Mouse (Mus musculus) intestine, embryonic 15.5 days (tissue): Measurements from ENCODE around the gene Hectd2. TPM values are rescaled to one million over a fixed set of nuclear protein-coding genes. Genes with fewer than 3 reads are reported as not detected.

Experiments
- ATAC-seq: fragments of 200-750 bp; cut with Nextera tagmentation; 2 replicates; pipeline ENCODE4 v1.8.0; 2017; ENCODE audit warnings: moderate TSS enrichment, moderate library complexity
- H3K27ac ChIP-seq: fragments of 300-500 bp; sonication (generic); 2 replicates; pipeline ENCODE4 v1.5.1; 2015; ENCODE audit warnings: mild to moderate bottlenecking, inconsistent platforms
- H3K27me3 ChIP-seq: fragments of 300-500 bp; sonication (generic); replicated peaks from 2 replicates; pipeline ENCODE4 v1.6.1; 2015; ENCODE audit warnings: inconsistent platforms
- H3K36me3 ChIP-seq: fragments of 300-500 bp; sonication (generic); 2 replicates; pipeline ENCODE4 v1.6.1; 2015; ENCODE audit warnings: inconsistent platforms
- H3K4me1 ChIP-seq: fragments of 300-500 bp; sonication (generic); replicated peaks from 2 replicates; pipeline ENCODE4 v1.6.1; 2015; ENCODE audit warnings: inconsistent platforms
- H3K4me2 ChIP-seq: fragments of 300-500 bp; sonication (generic); replicated peaks from 2 replicates; pipeline ENCODE4 v1.6.1; 2015; ENCODE audit warnings: mild to moderate bottlenecking, inconsistent platforms
- H3K4me3 ChIP-seq: fragments of 300-500 bp; sonication (generic); replicated peaks from 2 replicates; pipeline ENCODE4 v1.5.1; 2015; ENCODE audit warnings: inconsistent platforms
- H3K9ac ChIP-seq: fragments of 300-500 bp; sonication (generic); 2 replicates; pipeline ENCODE4 v1.6.1; 2015; ENCODE audit warnings: inconsistent platforms
- H3K9me3 ChIP-seq: fragments of 300-500 bp; sonication (generic); 2 replicates; pipeline ENCODE4 v1.6.1; 2016; ENCODE audit warnings: inconsistent platforms
- WGBS: fragments of 180-500 bp; shearing (Covaris S2); methylation state at CpG from one replicate; pipeline ENCODE4 v1.1.7; 2015; 5-methylcytosine and 5-hydroxymethylcytosine counted together
- polyA plus RNA-seq: library from polyadenylated mRNA; unstranded; fragments of >200 nt; fragmentation: Nextera tagmentation; extraction: Ambion mirVana; gene quantifications from 2 replicates; pipeline ENCODE4 v1.2.1, GENCODE M21; 2015

Gene Hectd2
- polyA plus RNA-seq, 1 experiment from 2014 or later: 2.2 TPM

DNA sequence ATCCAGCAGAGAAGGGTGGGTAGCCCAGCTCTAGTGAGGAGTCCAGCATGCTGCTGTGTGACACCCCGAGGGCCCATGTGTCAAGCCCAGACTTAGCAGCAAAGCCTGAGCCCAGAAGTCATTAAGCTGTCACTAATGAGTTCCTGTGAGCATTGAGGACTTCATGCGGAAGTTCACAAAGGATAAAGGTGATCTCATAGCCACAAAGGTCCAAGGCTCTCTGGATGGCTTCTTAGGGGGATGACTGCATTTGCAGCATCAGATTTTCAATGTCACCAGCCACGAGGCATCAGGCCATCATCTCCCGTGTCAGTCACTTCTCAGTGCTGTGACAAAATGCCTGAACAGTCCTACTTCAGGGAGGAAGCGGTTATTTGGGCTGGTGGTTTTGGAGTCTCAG is 75.9 kb downstream of the Hectd2 start:
- 89% methylated on average over 5 of the region's 5 CpGs for WGBS
- ATAC-seq: no peak
- Histone ChIP-seq H3K27ac (no peak overlapping the region), H3K4me1 (no peaks in the 10 kb centered on the region), H3K27me3 (no peaks in the 10 kb centered on the region), H3K36me3 (no peaks in the 10 kb centered on the region), H3K9ac (no peak overlapping the region), H3K9me3 (no peaks in the 10 kb centered on the region), H3K4me2 (no peak overlapping the region), H3K4me3 (no peak overlapping the region)

DNA sequence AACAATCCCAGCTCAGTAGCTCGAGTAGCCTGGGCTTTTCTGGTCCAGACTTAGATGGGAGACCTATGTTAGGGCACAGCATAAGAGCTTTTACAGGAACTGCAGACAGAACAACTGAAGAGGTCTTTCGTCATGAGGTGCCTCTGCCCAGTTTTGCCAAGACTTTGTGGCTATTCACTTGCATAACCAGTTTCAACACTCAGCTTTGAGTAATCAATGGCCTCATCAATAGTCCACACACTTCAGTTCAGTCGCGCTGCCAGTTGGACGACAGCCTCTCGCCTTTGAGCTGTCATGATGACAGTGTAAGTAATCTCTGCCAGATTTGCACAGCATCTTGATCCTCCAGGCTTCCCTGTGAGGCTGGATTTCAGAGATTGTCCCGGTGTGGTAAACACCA is 80.3 kb downstream of the Hectd2 start:
- Histone ChIP-seq H3K4me3 (no peak overlapping the region), H3K4me1 (no peaks in the 10 kb centered on the region), H3K9ac (no peak overlapping the region), H3K27me3 (no peaks in the 10 kb centered on the region), H3K36me3 (no peaks in the 10 kb centered on the region), H3K27ac (no peak overlapping the region), H3K4me2 (no peak overlapping the region), H3K9me3 (no peaks in the 10 kb centered on the region)
- WGBS: 86% methylated on average over 7 of the region's 7 CpGs
- ATAC-seq: no peak

DNA sequence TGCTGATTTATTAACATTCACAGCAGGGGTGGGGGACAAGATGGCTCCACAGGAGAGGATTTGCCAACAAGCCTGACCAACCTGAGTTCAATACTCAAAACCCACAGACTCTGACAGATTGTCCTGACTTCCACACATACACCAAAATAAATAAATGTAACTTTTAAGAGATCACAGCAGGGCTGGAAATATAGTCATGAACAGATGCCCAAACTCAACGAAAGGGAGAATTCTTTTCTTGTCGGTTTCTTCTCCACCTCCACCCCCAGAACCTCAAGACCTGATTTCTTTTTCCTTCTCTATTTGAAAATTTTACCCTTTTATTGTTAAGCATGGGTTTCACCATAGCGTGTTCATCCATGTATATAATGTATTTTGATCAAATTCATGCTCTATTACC is 82.8 kb downstream of the Hectd2 start:
- no peak overlapping the region for H3K27ac ChIP-seq
- no peaks in the 10 kb centered on the region for H3K9me3 ChIP-seq
- no peak overlapping the region for H3K9ac ChIP-seq
- no peaks in the 10 kb centered on the region for H3K36me3 ChIP-seq
- 86% methylated on average over 3 of the region's 3 CpGs for WGBS
- no peak overlapping the region for H3K4me3 ChIP-seq
- no peaks in the 10 kb centered on the region for H3K27me3 ChIP-seq
- no peak overlapping the region for H3K4me2 ChIP-seq
- no peaks in the 10 kb centered on the region for H3K4me1 ChIP-seq
- no peak for ATAC-seq

DNA sequence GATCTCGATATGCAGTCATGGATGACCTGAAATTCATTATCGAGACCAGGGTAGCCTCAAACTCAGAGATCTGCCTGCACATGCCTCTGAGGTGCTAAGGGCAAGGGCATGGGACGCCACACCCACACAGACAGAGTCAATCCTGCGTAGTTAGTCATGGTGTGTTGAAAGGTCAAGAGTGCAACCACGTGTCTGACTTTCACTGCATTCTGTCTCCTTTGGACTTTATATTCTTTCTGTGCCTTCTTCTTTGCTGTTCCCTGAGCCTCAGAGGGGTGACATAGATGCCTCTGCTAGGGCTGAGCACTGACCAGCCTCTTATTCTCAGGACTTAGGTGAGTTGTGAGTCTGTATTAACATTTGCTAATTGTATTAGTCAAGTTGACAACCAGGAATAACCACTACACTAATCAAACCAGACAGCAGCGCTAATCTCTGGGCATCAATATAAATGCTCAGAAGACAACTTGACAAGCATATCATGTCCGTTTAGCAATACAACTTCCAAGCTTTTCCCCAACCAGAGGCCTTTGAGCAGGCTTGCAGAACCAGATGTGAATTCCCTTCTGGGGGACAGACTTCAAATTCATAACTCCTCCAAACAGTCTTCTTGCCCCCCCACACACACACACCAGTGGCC is 83.6 kb downstream of the Hectd2 start:
- H3K4me3 ChIP-seq: no peak overlapping the region
- no peaks in the 10 kb centered on the region for H3K36me3 ChIP-seq
- H3K9me3 ChIP-seq: no peaks in the 10 kb centered on the region
- H3K27ac ChIP-seq: no peak overlapping the region
- no peaks in the 10 kb centered on the region for H3K4me1 ChIP-seq
- 75% methylated on average over 7 of the region's 7 CpGs for WGBS
- H3K4me2 ChIP-seq: no peak overlapping the region
- peak; percentile 41; the same call in 1 of the 2 replicates for ATAC-seq
- H3K27me3 ChIP-seq: no peaks in the 10 kb centered on the region
- H3K9ac ChIP-seq: no peak overlapping the region

DNA sequence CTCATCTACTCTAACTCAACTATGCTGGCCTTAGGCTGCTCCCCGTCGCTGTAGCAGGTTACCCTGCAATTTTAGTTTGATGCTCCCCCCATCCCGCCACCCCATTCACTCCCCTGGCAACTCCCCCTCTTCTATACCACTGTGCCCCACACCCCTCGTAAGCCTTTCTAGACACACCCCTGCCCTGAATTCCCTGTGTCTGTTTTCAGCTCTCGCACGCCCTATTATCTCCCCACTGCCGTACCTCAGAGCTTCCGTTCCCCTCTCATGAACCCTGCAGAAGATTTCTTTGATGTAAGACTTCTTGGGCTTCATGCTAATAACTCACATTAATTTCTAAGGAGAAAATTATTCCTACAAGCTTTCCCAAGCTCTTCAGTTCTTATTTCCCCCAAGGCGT is 84.6 kb downstream of the Hectd2 start:
- no peak overlapping the region for H3K9ac ChIP-seq
- H3K36me3 ChIP-seq: no peaks in the 10 kb centered on the region
- H3K4me2 ChIP-seq: no peak overlapping the region
- no peaks in the 10 kb centered on the region for H3K27me3 ChIP-seq
- no peak overlapping the region for H3K27ac ChIP-seq
- WGBS: 85% methylated on average over 9 of the region's 9 CpGs
- ATAC-seq: no peak
- H3K4me3 ChIP-seq: no peak overlapping the region
- H3K9me3 ChIP-seq: no peaks in the 10 kb centered on the region
- H3K4me1 ChIP-seq: no peaks in the 10 kb centered on the region

DNA sequence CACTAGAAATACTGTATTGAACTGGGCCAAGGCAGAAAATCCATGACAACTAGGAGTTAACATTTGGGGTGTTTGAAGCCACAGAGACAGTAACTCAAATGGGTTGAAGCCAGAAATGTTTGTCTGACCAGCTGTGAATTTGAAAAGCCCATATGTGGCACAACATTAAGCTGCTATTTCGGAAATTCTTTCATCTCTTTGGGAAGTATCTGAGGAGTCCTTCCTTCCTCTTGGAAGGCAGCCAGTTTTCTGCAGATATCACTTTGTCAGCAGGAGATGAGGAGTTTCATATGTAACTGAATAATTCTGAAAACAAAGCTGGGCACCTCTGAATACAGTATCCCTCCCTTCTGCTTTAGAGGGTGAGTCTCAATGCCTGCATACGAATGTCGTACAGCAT is 86.7 kb downstream of the Hectd2 start:
- Histone ChIP-seq H3K4me3 (no peak overlapping the region), H3K27me3 (no peaks in the 10 kb centered on the region), H3K4me1 (peaks cover 3% of the 10 kb centered on the region; the same call in 1 of the 2 replicates), H3K9me3 (no peaks in the 10 kb centered on the region), H3K4me2 (no peak overlapping the region), H3K9ac (no peak overlapping the region), H3K36me3 (no peaks in the 10 kb centered on the region), H3K27ac (no peak overlapping the region)
- 65% methylated on average over 3 of the region's 3 CpGs for WGBS
- no peak for ATAC-seq

DNA sequence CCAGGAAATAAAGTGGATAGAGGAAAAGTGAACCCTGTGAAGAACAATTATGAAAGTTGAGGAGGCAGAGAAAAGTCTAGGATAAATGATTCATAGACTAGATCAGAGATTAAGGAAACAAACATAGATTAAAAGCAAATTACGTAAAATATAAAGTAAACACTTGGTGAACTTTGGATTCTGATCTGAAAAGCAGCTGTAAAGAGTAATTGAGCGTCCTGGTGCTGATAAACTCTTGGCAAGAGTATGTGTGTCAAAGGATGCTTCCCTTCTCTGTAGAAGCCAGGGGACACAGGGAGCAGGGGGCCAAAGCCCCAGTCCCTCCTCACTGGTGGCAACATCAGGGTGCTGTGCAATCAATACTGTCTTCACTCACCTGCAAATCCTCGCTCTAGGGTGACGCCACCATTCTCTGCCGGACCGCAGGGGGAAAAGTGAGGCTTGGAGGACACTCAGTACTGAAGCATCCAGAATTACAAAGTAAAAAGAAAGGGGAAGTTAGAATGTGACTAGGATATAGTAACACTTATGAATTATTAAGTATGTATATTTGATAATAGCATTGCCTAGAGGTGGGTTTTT is 91.0 kb downstream of the Hectd2 start:
- Histone ChIP-seq H3K9ac (no peak overlapping the region), H3K4me2 (no peak overlapping the region), H3K27me3 (no peaks in the 10 kb centered on the region), H3K9me3 (no peaks in the 10 kb centered on the region), H3K4me1 (peaks cover 6% of the 10 kb centered on the region; the same call in 1 of the 2 replicates), H3K27ac (no peak overlapping the region), H3K36me3 (no peaks in the 10 kb centered on the region), H3K4me3 (no peak overlapping the region)
- ATAC-seq: no peak
- WGBS: 72% methylated on average over 6 of the region's 6 CpGs

DNA sequence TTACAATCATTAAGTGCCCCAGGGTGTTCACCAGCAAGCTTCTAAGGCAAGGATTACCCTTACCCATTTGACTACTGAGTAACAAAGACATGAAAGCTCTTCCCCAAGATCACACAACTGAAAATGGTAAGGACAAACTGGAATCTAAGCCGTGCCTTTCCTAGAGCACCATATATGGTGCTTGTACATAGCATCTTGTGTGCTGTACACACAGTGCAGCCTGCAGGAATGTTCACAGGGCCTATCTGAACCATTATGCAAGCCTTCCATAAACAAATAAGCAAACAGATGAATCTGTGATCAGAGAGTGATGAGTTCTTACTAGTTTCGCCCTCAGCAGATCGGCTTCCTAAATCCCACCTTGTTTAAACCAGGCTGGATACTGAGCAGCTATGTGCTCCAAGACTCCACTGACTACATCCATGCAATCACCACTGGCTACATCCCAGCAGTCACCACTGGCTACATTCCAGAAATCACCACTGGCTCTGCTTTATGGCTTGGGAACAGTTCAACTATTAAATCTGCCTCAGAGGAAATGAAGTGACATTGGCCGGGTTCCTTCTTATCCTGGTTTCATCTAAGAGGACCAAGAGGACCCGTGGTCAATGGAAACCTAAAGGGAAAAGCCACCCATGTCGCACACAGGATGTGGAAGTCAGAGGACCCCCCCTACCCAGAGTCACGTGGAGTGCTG is 91.8 kb downstream of the Hectd2 start:
- 67% methylated on average over 7 of the region's 7 CpGs for WGBS
- H3K4me3 ChIP-seq: no peak overlapping the region
- peak; percentile 69; the same call in 1 of the 2 replicates for ATAC-seq

DNA sequence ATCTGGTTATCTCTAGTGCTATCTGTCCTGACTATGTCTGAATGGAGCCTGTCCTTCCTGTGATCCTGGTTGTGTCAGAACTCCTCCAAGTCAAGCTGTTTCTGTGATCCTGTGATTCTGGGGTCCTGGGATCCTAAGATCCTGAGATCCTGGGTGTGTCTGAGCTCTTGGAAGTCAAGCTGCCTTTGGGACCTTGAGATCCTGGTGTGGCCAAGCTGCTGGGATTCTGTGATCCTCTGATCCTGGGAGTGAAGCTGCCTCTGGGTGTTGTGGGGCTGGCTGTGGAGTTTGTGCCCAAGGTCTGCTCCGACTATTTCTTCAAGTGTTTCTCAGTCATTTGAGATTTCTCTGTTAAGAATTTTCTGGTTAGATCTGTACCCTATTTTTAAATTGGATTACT is 98.2 kb downstream of the Hectd2 start:
- Histone ChIP-seq H3K4me1 (no peaks in the 10 kb centered on the region), H3K4me3 (no peak overlapping the region), H3K27me3 (no peaks in the 10 kb centered on the region), H3K9me3 (no peaks in the 10 kb centered on the region), H3K9ac (no peak overlapping the region), H3K27ac (no peak overlapping the region), H3K4me2 (no peak overlapping the region), H3K36me3 (no peaks in the 10 kb centered on the region)
- 97% methylated on average over 1 of the region's 1 CpGs for WGBS
- ATAC-seq: no peak

More for the DNA sequence above, 91.8 kb downstream of the Hectd2 start:
- Histone ChIP-seq H3K9ac (no peak overlapping the region), H3K27me3 (no peaks in the 10 kb centered on the region), H3K9me3 (no peaks in the 10 kb centered on the region), H3K4me2 (no peak overlapping the region), H3K36me3 (no peaks in the 10 kb centered on the region), H3K27ac (no peak overlapping the region), H3K4me1 (peaks cover 6% of the 10 kb centered on the region; the same call in 1 of the 2 replicates)

DNA sequence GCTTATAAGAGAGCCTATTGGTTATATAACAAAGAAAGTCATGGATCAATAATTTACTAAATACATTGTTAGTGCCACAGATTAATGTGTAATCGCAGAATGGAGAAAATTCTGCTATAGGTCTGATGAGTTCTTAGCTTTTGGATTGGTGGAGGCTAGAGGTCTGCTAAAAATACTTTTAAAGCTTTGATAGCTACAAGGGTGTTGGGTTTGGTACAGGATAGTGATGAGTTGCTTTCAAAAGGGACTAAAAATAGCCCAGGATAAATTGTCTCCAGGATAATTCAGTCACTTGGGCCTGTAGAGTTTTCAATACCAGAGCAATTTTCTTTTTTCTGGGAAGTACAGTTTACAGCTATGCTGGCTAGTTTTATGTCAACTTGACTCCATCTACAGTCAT is 108.3 kb downstream of the Hectd2 start:
- no peaks in the 10 kb centered on the region for H3K36me3 ChIP-seq
- no peak overlapping the region for H3K4me2 ChIP-seq
- H3K27ac ChIP-seq: no peak overlapping the region
- H3K4me3 ChIP-seq: no peak overlapping the region
- no peaks in the 10 kb centered on the region for H3K4me1 ChIP-seq
- no peak overlapping the region for H3K9ac ChIP-seq
- no peaks in the 10 kb centered on the region for H3K27me3 ChIP-seq
- H3K9me3 ChIP-seq: no peaks in the 10 kb centered on the region
- WGBS: 92% methylated on average over 1 of the region's 1 CpGs
- ATAC-seq: no peak

DNA sequence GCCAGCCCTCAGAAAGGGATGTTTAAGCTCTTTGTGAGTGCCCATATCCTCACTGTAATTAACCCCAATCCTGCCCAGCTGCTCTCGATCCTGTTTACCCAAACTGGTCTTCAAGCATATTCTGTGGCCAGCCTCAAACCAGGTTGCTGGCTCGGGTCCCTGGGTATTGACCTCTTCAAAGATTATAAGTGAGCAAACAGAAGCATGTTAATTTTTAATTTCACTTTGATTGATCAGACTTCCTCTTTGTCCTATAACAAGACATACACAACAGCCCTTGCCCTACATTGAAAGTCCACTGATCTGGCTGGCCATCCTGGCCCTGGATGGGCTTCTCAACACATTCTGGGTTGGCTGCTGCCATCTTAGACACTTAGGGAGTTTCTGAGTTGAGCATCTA is 109.5 kb downstream of the Hectd2 start:
- H3K9me3 ChIP-seq: no peaks in the 10 kb centered on the region
- H3K9ac ChIP-seq: no peak overlapping the region
- ATAC-seq: no peak
- H3K36me3 ChIP-seq: no peaks in the 10 kb centered on the region
- no peak overlapping the region for H3K4me3 ChIP-seq
- no peaks in the 10 kb centered on the region for H3K27me3 ChIP-seq
- H3K4me1 ChIP-seq: no peaks in the 10 kb centered on the region
- H3K4me2 ChIP-seq: no peak overlapping the region
- H3K27ac ChIP-seq: no peak overlapping the region
- 72% methylated on average over 2 of the region's 2 CpGs for WGBS

DNA sequence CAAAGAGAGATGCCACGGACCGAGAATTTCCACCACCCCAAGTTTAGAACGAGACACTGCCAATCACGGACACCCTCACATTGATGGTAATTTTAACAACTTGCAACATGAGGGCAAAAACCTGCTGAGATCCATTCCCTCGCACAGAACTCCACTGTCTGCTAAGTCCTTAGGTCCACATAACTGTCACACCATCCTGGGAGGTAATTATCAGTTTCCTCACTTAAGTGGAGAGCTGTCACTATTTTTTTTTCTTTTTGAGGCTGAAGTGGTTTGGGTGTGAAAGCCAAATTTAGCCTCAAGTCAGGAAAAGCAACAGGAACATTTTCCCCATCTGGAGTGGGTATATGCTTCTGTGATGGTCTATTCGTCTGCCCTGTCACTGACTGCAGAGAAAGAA is 110.0 kb downstream of the Hectd2 start:
- Histone ChIP-seq H3K4me2 (no peak overlapping the region), H3K27me3 (no peaks in the 10 kb centered on the region)
- 82% methylated on average over 6 of the region's 6 CpGs for WGBS

DNA sequence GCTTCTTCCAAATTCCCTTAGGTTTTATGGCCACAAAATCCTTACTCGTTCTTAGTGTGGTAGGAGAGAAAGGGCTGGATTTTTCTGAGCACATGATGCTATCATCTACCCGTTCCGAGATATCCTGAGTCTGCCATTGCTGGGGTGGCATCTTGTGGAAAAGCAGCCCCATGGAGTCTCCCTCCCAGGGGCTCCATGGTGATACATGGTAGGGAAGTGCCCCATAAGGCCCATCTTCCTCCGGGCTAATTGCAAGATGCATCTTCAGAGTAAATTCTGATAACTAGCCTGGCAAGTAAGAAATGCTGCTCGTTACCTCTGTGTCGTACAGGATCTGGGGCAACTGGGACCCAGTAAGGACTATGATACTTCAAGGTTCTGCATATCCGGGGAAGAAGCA is 110.8 kb downstream of the Hectd2 start:
- H3K9me3 ChIP-seq: no peaks in the 10 kb centered on the region
- H3K27ac ChIP-seq: no peak overlapping the region
- no peak overlapping the region for H3K9ac ChIP-seq
- WGBS: 85% methylated on average over 7 of the region's 7 CpGs
- no peaks in the 10 kb centered on the region for H3K4me1 ChIP-seq
- no peak for ATAC-seq
- H3K36me3 ChIP-seq: no peaks in the 10 kb centered on the region
- no peak overlapping the region for H3K4me3 ChIP-seq
- no peaks in the 10 kb centered on the region for H3K27me3 ChIP-seq
- no peak overlapping the region for H3K4me2 ChIP-seq

More for the DNA sequence above, 110.0 kb downstream of the Hectd2 start:
- Histone ChIP-seq H3K9me3 (no peaks in the 10 kb centered on the region), H3K36me3 (no peaks in the 10 kb centered on the region), H3K4me3 (no peak overlapping the region), H3K9ac (no peak overlapping the region), H3K4me1 (no peaks in the 10 kb centered on the region), H3K27ac (no peak overlapping the region)
- no peak for ATAC-seq
